Mouse (Mus musculus): ENCODE data around the gene Cdhr4. TPM values are rescaled to one million over a fixed set of nuclear protein-coding genes. Genes with fewer than 3 reads are reported as not detected.
"Not testable (repeated sequence)": the region's sequence is repeated elsewhere in the genome, so short reads cannot be mapped to it uniquely, and the experiment has no call there.

Gene Cdhr4
- total RNA-seq, 2 experiments from 2014 or later, result 0.42 TPM; not detected in 1

DNA sequence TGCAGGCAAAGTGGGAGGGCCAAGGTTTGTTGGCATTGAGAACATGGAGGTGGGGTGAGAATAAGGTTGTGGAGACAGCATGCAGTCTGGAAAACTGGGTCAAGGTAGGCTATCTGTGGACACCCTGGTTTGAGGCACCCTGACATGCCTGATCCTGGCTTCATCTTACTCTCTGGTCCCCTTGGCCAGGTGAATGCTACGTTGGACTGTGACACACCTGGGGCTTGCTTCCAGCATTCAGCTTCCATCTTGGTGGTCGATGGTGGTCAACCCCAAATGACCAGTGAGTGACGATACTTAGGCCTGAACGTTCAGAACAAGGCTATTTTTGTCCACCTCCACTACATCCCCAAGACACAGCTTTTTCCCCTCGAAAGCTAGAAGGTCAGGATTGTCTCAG, 3.8 kb downstream of the Cdhr4 start, which contains the start of gene Gm20662:
Gene Gm20662, plus strand, starts transcription at position 301 of the 400 bp plus-strand sequence.
- intact Hi-C loops (cut with DNase I), result no loop called here
- Histone ChIP-seq H3K4me3 (no peak within 1 kb of the TSS), H3K27ac (no peak within 1 kb of the TSS)
- no peak for TF ChIP-seq CTCF (IDR thresholded peaks at IDR 0.05)
- no peak for DNase-seq

- peak within 1 kb of the TSS; percentile 99 for H3K27ac ChIP-seq
- peak within 1 kb of the TSS; percentile 77 for H3K4me3 ChIP-seq
- peak; percentile 100 for DNase-seq
- TF ChIP-seq CTCF (IDR thresholded peaks at IDR 0.05), result no peak
- intact Hi-C loops (cut with DNase I), result loop anchor here (5.0 kb wide), 1 partner anchor 40 kb away; no protein-coding TSS in a partner anchor
Observed at GRCm38 (mm10) chr9:108001922-108002770, 9.8 kb downstream of the Cdhr4 start, which contains the start of gene Ip6k1. Gene Ip6k1, plus strand, starts transcription at chr9:108002501.

GRCm38 (mm10) chr9:108002778-108003530, 10.7 kb downstream of the Cdhr4 start:
- Histone ChIP-seq H3K27ac (peak overlapping the region; percentile 99), H3K4me3 (peak overlapping the region; percentile 77)
- no peak for TF ChIP-seq CTCF (IDR thresholded peaks at IDR 0.05)
- DNase-seq, result no peak
- intact Hi-C loops (cut with DNase I), result loop anchor here (5.0 kb wide), 1 partner anchor 41 kb away; no protein-coding TSS in a partner anchor

- intact Hi-C loops (cut with DNase I), result loop anchor here (5.0 kb wide), 1 partner anchor 41 kb away; no protein-coding TSS in a partner anchor
Observed at GRCm38 (mm10) chr9:108003531-108003890, 11.2 kb downstream of the Cdhr4 start.

DNA sequence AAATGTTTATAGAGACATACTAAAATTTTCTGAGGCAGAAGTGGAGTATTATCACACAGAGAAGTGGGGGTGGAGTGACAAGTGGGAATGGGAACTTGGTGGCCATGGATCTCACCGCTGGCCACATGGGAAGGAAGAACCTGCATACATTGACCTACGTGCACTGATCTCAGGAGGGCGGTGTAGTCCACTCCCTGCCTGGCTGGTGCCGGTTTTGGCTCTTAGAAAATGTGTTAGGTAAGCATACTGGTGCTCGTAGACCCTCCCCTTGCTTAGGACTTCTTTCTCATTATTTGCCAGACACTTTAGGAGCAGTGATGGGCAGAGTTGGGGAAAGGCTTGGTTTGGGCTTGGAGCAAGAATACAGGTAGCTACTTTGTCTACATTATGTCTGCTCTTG, 15.7 kb downstream of the Cdhr4 start:
- Histone ChIP-seq H3K4me3 (no peak overlapping the region), H3K27ac (no peak overlapping the region)
- DNase-seq, result no peak
- intact Hi-C loops (cut with DNase I), result no loop called here
- TF ChIP-seq CTCF (IDR thresholded peaks at IDR 0.05), result no peak

More at GRCm38 (mm10) chr9:108003531-108003890, 11.2 kb downstream of the Cdhr4 start:
- H3K27ac ChIP-seq, result peak overlapping the region; percentile 99
- no peak for DNase-seq
- H3K4me3 ChIP-seq, result peak overlapping the region; percentile 77
- TF ChIP-seq CTCF (IDR thresholded peaks at IDR 0.05), result no peak

DNA sequence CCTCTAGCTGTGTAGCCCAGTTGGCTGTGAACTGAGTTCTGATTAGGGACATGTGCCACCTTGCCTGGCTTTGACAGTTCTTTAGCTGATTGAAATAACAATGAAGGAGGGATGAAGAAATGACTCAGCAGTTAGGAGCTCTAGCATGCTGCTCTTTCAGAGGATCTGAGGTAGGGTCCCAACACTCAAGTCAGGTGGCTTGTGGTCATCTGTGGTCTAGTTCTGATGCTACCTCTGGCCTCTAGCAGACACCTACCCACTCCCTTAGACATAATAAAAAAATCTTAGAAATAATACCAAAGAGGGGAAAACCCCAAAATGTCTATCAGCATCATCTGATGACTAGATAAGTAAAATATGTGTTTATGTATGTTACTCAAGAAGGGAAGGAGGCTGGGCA, 18.1 kb downstream of the Cdhr4 start:
- Histone ChIP-seq H3K4me3 (no peak overlapping the region), H3K27ac (0 out of 2 replicates have a peak overlapping the region, but pooled peaks have one; percentile 31)
- intact Hi-C loops (cut with DNase I), result no loop called here
- no peak for DNase-seq
- no peak for TF ChIP-seq CTCF (IDR thresholded peaks at IDR 0.05)

DNA sequence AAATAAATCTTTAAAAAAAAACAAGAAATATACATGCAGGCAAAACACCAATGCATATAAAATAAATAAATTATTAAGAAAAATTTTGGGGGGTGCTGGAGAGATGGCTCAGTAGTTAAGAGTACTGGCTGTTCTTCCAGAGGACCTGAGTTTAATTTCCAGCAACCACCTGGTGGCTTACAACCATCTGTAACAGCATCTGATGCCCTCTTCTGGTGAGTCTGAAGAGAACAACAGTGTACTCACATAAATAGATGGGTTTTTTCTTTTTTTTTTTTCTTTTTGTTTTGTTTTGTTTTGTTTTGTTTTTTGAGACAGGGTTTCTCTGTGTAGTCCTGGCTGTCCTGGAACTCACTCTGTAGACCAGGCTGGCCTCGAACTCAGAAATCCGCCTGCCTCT, 21.3 kb downstream of the Cdhr4 start:
- peak; percentile 17; the same call in 1 of the 2 replicates for TF ChIP-seq CTCF (IDR thresholded peaks at IDR 0.05)
- DNase-seq; H3K27ac ChIP-seq; H3K4me3 ChIP-seq; intact Hi-C loops (cut with DNase I): not testable (repeated sequence)

DNA sequence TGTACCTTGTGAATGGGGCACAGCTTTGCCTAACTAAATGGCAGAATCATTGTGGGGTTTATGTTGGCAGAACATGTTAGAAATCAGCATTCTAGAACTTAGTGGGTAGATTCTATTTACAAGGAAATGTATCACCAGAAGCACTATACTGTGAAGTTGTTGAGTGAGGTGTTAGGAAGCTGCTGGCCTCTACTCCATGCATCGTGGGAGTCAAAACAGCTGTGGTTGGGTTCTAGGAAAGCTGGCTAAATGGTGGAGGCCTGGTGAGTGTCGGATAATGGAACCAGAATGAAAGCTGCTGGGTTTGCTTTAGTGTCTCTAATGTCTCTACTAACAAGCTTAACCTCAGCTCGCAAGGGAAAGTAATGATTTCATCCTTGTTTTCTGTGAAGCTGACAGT, 24.8 kb downstream of the Cdhr4 start:
- DNase-seq, result no peak
- no peak overlapping the region for H3K4me3 ChIP-seq
- no peak for TF ChIP-seq CTCF (IDR thresholded peaks at IDR 0.05)
- peak overlapping the region; percentile 28; the same call in 1 of the 2 replicates for H3K27ac ChIP-seq
- intact Hi-C loops (cut with DNase I), result no loop called here

DNA sequence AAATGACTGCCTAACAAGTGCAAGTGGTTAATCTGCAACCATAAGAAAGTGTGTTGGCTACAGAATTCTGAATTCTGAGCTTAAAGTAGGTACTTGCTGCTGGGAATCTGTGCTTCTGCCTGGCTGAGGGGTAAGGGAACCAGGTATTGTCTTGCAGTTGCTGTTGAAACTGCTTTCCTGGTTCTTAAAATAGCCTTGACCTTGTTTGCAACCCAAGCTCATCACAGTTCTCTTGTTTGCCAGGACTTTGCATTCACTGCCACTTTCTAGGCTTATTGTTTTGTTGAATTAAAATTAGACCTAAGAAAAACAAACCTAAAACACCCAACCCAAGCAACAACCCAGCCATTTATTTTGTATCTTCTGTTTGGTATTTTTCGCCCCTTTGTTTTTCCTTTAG, 28.4 kb downstream of the Cdhr4 start:
- TF ChIP-seq CTCF (IDR thresholded peaks at IDR 0.05), result no peak
- H3K4me3 ChIP-seq, result peak overlapping the region; percentile 42
- no peak for DNase-seq
- intact Hi-C loops (cut with DNase I), result no loop called here
- peak overlapping the region; percentile 86 for H3K27ac ChIP-seq

GRCm38 (mm10) chr9:108023216-108023615, 30.9 kb downstream of the Cdhr4 start:
- intact Hi-C loops (cut with DNase I), result no loop called here

DNA sequence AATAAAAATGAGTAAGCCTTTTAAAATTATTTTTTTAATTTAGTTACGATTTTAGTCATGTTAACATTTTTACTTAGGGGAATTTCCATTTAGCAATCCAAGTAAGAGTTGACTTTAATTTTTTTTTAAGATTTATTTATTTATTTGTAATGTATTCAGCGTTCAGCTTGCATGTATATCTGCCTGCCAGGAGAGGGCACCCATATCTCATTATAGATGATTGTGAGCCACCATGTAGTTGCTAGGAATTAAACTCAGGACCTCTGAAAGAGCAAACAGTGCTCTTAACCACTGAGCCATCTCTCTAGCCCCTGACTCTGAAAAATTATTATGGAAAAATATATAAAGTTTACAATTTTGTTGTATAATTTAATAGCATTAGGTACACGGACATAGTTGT, 34.3 kb downstream of the Cdhr4 start:
- Histone ChIP-seq H3K4me3 (no peak overlapping the region), H3K27ac (no peak overlapping the region)
- intact Hi-C loops (cut with DNase I), result no loop called here
- peak; percentile 25; the same call in 1 of the 2 replicates for TF ChIP-seq CTCF (IDR thresholded peaks at IDR 0.05)
- DNase-seq, result no peak

More at GRCm38 (mm10) chr9:108023216-108023615, 30.9 kb downstream of the Cdhr4 start:
- H3K4me3 ChIP-seq, result no peak overlapping the region
- no peak for TF ChIP-seq CTCF (IDR thresholded peaks at IDR 0.05)
- no peak for DNase-seq
- H3K27ac ChIP-seq, result 0 out of 2 replicates have a peak overlapping the region, but pooled peaks have one; percentile 4

GRCm38 (mm10) chr9:108027867-108028266, 35.6 kb downstream of the Cdhr4 start:
- intact Hi-C loops (cut with DNase I), result no loop called here

More at GRCm38 (mm10) chr9:108027867-108028266, 35.6 kb downstream of the Cdhr4 start:
- no peak for DNase-seq
- 0 out of 2 replicates have a peak, but pooled peaks have one; percentile 7 for TF ChIP-seq CTCF (IDR thresholded peaks at IDR 0.05)
- H3K4me3 ChIP-seq, result no peak overlapping the region
- H3K27ac ChIP-seq, result no peak overlapping the region

Data from gastrocnemius, adult 2 months (tissue).